Mouse (Mus musculus): ENCODE results near the gene Pald1. TPM values are rescaled to one million over a fixed set of nuclear protein-coding genes. Genes with fewer than 3 reads are reported as not detected.

Pald1 gene
- total and polyA plus RNA-seq, 3 experiments: 15.3 to 17.7 (median 17.6) TPM

DNA sequence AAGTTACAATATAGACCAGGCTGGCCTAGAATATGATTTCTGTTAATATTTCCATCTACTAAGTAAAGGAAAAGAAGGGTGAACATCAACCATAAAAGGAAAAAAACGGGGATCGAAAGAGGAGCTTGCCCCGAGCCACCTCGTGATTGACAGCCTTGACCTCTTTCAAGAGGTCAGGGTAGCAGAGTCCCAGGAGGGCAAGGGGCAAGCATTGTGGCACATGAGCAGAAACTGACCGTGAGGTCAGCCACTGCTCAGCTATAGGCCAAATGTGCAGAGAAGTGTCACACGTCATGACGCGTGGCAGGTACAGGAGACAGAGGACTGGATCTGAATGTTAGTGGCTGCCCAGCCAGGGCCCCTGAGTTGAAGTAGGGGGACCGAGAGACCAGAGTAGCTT, 43.1 kb downstream of the Pald1 start:
- H3K27me3 ChIP-seq (ENCODE audit: control insufficient read depth, insufficient read depth, low read length): no peaks in the 10 kb centered on the region
- no peak overlapping the region for H3K27ac ChIP-seq
- 93% methylated on average over 9 of the region's 9 CpGs for WGBS
- intact Hi-C loops (cut with DNase I): loop anchor here (2.0 kb wide), 2 partner anchors 15 to 319 kb away; no protein-coding TSS in a partner anchor
- no peak overlapping the region for H3K9ac ChIP-seq (ENCODE audit: low read depth, low read length)
- TF ChIP-seq EP300 (IDR thresholded peaks at IDR 0.05; ENCODE audit: insufficient read depth, low read depth, low read length): no peak
- no peak for TF ChIP-seq CTCF (IDR thresholded peaks at IDR 0.05)
- TF ChIP-seq POLR2A (IDR thresholded peaks at IDR 0.05; ENCODE audit: insufficient read depth, low read depth, low read length): no peak
- no peak for DNase-seq
- no peaks in the 10 kb centered on the region for H3K79me2 ChIP-seq (replicated peaks; ENCODE audit: control insufficient read depth, insufficient read depth, low read length)
- no peaks in the 10 kb centered on the region for H3K36me3 ChIP-seq (ENCODE audit: control insufficient read depth, insufficient read depth, low read length)
- 0 out of 2 replicates have a peak, but pooled peaks cover 3% of the 10 kb centered on the region for H3K4me1 ChIP-seq (ENCODE audit: control insufficient read depth, insufficient read depth, low read length)
- no peak overlapping the region for H3K4me3 ChIP-seq

DNA sequence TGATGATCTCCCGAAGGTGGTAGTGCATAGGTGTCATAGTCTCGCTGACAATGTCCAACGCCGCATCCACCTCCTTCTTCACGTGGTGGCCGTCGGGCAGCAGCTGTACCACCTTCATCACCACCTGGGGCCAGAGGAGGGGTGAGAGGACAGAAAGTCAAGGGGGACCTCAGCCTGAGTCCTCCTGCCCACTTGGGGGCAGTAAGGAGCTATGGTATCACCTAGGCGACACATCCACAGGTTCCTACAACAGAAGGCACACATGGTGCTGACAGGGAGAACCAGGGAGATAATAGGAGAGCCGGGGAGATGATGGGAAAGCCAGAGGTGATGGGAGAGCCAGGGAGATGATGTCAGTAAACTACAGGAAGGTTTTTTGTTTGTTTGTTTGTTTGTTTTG, 44.1 kb downstream of the Pald1 start:
- H3K27me3 ChIP-seq (ENCODE audit: control insufficient read depth, insufficient read depth, low read length): no peaks in the 10 kb centered on the region
- intact Hi-C loops (cut with DNase I): no loop called here
- no peaks in the 10 kb centered on the region for H3K79me2 ChIP-seq (replicated peaks; ENCODE audit: control insufficient read depth, insufficient read depth, low read length)
- H3K4me1 ChIP-seq (ENCODE audit: control insufficient read depth, insufficient read depth, low read length): no peaks in the 10 kb centered on the region
- H3K4me3 ChIP-seq: no peak overlapping the region
- 92% methylated on average over 9 of the region's 9 CpGs for WGBS
- TF ChIP-seq EP300 (IDR thresholded peaks at IDR 0.05; ENCODE audit: insufficient read depth, low read depth, low read length) (no peak), CTCF (IDR thresholded peaks at IDR 0.05) (peak; percentile 47), POLR2A (IDR thresholded peaks at IDR 0.05; ENCODE audit: insufficient read depth, low read depth, low read length) (no peak)
- H3K9ac ChIP-seq (ENCODE audit: low read depth, low read length): no peak overlapping the region
- DNase-seq: no peak
- no peak overlapping the region for H3K27ac ChIP-seq
- no peaks in the 10 kb centered on the region for H3K36me3 ChIP-seq (ENCODE audit: control insufficient read depth, insufficient read depth, low read length)

DNA sequence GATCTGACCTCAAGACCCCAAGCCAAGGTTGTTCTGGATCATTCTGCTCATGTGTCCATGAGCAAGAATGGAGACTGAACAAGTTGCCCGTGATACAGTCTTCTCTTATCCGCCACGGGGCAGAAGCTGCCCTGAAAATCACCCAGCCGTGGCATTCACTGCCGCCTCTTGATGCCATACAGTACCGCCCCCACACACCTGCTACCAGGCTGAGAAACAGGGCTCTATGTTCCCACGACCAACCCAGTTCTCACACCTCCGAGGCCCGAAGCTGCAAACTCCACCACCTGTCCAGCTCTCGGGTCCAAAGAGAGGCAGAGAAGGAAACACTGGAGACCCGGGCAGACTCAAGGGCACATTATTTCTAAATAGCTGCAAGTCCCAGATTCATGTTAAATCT, 45.7 kb downstream of the Pald1 start:
- H3K36me3 ChIP-seq (ENCODE audit: control insufficient read depth, insufficient read depth, low read length): no peaks in the 10 kb centered on the region
- WGBS: 89% methylated on average over 11 of the region's 11 CpGs
- no peak overlapping the region for H3K4me3 ChIP-seq
- no peak overlapping the region for H3K9ac ChIP-seq (ENCODE audit: low read depth, low read length)
- H3K27me3 ChIP-seq (ENCODE audit: control insufficient read depth, insufficient read depth, low read length): no peaks in the 10 kb centered on the region
- intact Hi-C loops (cut with DNase I): loop anchor here (2.0 kb wide), 1 partner anchor 63 kb away; no protein-coding TSS in a partner anchor
- H3K79me2 ChIP-seq (replicated peaks; ENCODE audit: control insufficient read depth, insufficient read depth, low read length): no peaks in the 10 kb centered on the region
- H3K4me1 ChIP-seq (ENCODE audit: control insufficient read depth, insufficient read depth, low read length): no peaks in the 10 kb centered on the region
- no peak for TF ChIP-seq POLR2A (IDR thresholded peaks at IDR 0.05; ENCODE audit: insufficient read depth, low read depth, low read length)
- no peak for TF ChIP-seq CTCF (IDR thresholded peaks at IDR 0.05)
- TF ChIP-seq EP300 (IDR thresholded peaks at IDR 0.05; ENCODE audit: insufficient read depth, low read depth, low read length): no peak
- no peak overlapping the region for H3K27ac ChIP-seq
- no peak for DNase-seq

DNA sequence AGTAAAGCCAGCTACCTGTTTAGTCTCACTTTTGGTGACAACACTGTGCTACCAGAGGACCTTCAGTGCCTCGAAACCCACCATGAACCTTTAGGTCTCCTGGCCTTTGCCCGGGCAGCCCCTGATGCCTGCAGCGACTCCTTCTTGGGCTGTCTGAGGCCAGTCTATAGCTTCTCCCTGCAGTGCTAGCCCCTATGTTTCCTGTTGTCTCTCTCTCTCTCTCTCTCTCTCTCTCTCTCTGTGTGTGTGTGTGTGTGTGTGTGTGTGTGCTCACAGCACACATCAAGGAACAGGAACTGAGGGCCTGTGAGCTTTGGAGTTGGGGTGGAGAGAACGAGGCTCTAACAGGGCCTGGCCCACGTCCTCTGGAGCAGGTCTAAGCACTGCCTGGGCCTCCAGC, 46.7 kb downstream of the Pald1 start:
- 79% methylated on average over 5 of the region's 5 CpGs for WGBS
- no peaks in the 10 kb centered on the region for H3K27me3 ChIP-seq (ENCODE audit: control insufficient read depth, insufficient read depth, low read length)
- TF ChIP-seq CTCF (IDR thresholded peaks at IDR 0.05) (no peak), EP300 (IDR thresholded peaks at IDR 0.05; ENCODE audit: insufficient read depth, low read depth, low read length) (no peak), POLR2A (IDR thresholded peaks at IDR 0.05; ENCODE audit: insufficient read depth, low read depth, low read length) (no peak)
- H3K36me3 ChIP-seq (ENCODE audit: control insufficient read depth, insufficient read depth, low read length): no peaks in the 10 kb centered on the region
- no peak for DNase-seq
- no peak overlapping the region for H3K27ac ChIP-seq
- intact Hi-C loops (cut with DNase I): loop anchor here (1.0 to 2.0 kb wide), 2 partner anchors 62 to 137 kb away; no protein-coding TSS in a partner anchor
- H3K4me1 ChIP-seq (ENCODE audit: control insufficient read depth, insufficient read depth, low read length): no peaks in the 10 kb centered on the region
- no peaks in the 10 kb centered on the region for H3K79me2 ChIP-seq (replicated peaks; ENCODE audit: control insufficient read depth, insufficient read depth, low read length)
- H3K9ac ChIP-seq (ENCODE audit: low read depth, low read length): no peak overlapping the region
- H3K4me3 ChIP-seq: no peak overlapping the region

DNA sequence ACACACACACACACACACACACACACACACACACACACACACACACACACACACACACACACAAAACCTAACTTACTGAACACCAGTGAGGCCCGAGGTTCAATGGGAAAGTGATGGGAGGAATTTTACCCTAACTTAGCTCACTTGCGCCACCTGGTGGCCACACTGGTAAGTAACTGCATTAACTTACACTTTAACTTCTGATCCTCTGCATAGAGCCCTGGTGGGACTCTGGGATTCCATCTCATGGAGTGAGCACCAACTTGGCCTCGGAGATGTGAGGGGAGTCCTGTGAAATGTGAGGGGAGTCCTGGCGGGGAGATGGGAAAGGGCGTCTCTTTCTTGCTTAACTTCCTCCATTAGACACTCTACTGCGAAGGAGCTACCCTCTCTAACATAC, 47.2 kb downstream of the Pald1 start:
- no peaks in the 10 kb centered on the region for H3K36me3 ChIP-seq (ENCODE audit: control insufficient read depth, insufficient read depth, low read length)
- no peak overlapping the region for H3K4me3 ChIP-seq
- H3K79me2 ChIP-seq (replicated peaks; ENCODE audit: control insufficient read depth, insufficient read depth, low read length): no peaks in the 10 kb centered on the region
- peak; percentile 71 to 87 for DNase-seq
- no peaks in the 10 kb centered on the region for H3K4me1 ChIP-seq (ENCODE audit: control insufficient read depth, insufficient read depth, low read length)
- 18% methylated on average over 6 of the region's 6 CpGs for WGBS
- H3K27me3 ChIP-seq (ENCODE audit: control insufficient read depth, insufficient read depth, low read length): no peaks in the 10 kb centered on the region
- no peak overlapping the region for H3K9ac ChIP-seq (ENCODE audit: low read depth, low read length)
- TF ChIP-seq POLR2A (IDR thresholded peaks at IDR 0.05; ENCODE audit: insufficient read depth, low read depth, low read length) (no peak), EP300 (IDR thresholded peaks at IDR 0.05; ENCODE audit: insufficient read depth, low read depth, low read length) (peak; percentile 60; the same call in 1 of the 2 replicates), CTCF (IDR thresholded peaks at IDR 0.05) (peak; percentile 73)
- no peak overlapping the region for H3K27ac ChIP-seq
- intact Hi-C loops (cut with DNase I): loop anchor here (1.0 to 2.0 kb wide), 2 partner anchors 61 to 137 kb away; no protein-coding TSS in a partner anchor

DNA sequence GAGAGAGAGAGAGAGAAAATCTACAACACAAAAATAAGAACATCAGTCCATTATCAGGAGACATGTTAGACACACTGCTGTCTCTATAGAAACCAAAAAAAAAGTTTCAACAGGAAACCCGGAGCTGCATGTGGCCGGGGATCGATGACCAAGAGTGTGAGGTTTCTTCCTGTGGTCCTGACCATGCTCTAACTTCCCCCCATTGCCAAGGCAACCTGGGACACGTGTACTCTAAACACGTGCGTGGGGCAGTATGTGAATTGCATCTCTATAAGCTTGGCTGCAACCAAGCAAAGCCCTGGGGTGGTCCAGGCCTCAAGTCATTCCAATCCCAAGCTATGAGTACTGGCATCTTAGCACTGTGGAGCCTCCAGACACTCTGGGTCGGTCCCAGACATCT, 48.8 kb downstream of the Pald1 start:
- no peak for DNase-seq
- no peak overlapping the region for H3K27ac ChIP-seq
- 56% methylated on average over 7 of the region's 7 CpGs for WGBS
- intact Hi-C loops (cut with DNase I): no loop called here
- H3K4me1 ChIP-seq (ENCODE audit: control insufficient read depth, insufficient read depth, low read length): no peaks in the 10 kb centered on the region
- H3K36me3 ChIP-seq (ENCODE audit: control insufficient read depth, insufficient read depth, low read length): no peaks in the 10 kb centered on the region
- no peak overlapping the region for H3K4me3 ChIP-seq
- TF ChIP-seq POLR2A (IDR thresholded peaks at IDR 0.05; ENCODE audit: insufficient read depth, low read depth, low read length): no peak
- no peak for TF ChIP-seq CTCF (IDR thresholded peaks at IDR 0.05)
- no peak for TF ChIP-seq EP300 (IDR thresholded peaks at IDR 0.05; ENCODE audit: insufficient read depth, low read depth, low read length)
- H3K79me2 ChIP-seq (replicated peaks; ENCODE audit: control insufficient read depth, insufficient read depth, low read length): no peaks in the 10 kb centered on the region
- H3K27me3 ChIP-seq (ENCODE audit: control insufficient read depth, insufficient read depth, low read length): no peaks in the 10 kb centered on the region
- H3K9ac ChIP-seq (ENCODE audit: low read depth, low read length): no peak overlapping the region
